In the genomic region with DNA sequence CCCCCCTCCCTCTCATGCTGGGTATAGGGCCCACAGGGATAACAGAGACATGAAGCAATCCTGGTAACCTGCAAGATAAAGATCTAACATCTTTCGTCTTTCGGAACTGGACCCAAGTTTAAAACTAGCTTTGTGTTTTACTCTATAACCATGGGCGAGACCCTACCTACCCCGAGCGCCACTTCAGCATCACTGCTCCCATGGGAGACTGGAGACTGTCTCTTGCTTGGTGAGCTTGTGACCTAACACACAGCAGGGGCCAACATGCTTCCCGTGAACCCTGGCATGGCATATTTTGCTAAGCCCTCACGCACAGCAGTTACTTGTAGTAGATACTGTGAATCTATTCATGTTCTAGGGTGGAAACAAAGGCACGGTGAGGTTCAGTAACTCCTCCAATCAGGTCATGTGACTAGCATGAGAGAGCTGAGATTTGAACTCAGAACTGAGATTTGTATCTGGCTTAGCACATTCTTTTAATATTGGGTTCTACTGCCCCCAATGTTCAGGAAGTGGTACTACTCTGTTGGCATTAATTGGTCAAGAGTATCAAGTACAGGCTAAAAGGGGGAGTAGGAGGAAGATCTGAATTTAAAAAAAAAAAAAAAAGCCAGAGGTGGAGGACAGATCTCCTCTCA, we compare ENCODE assay signal across 13 mouse cellular contexts. TPM values are rescaled to one million over a fixed set of nuclear protein-coding genes. Genes with fewer than 3 reads are reported as not detected.
DNase-seq lines count a peak whose midpoint lies in the region; ATAC-seq and TF ChIP-seq lines count a peak whose summit lies in the region.
"Had no signal": no experiment of that assay in that cellular context is flagged by ENCODE, and none has a peak within 500 bp of the region (broad histone marks: within the 10 kb centered on the region; RNA-seq: fewer than 3 reads in every experiment).

No protein-coding gene starts in this region.

- peaks cover 20% of the 10 kb centered on the region; the same call in 1 of the 2 replicates for H3K27me3 ChIP-seq in forebrain, embryonic 13.5 days
- peaks cover 3% of the 10 kb centered on the region; the same call in 1 of the 2 replicates for H3K27me3 ChIP-seq in forebrain, embryonic 11.5 days (ENCODE audit: control insufficient read depth, insufficient read depth, low read length)
- H3K27me3 ChIP-seq in lung, embryonic 14.5 days (ENCODE audit: insufficient read depth, low read length): no peaks in the 10 kb centered on the region
- no peaks in the 10 kb centered on the region for H3K27me3 ChIP-seq in splenic B cell, adult 2 months (ENCODE audit: control insufficient read depth, insufficient read depth, low read length, poor library complexity, severe bottlenecking)

- no peak for TF ChIP-seq POLR2A in lung, adult 2 months (IDR thresholded peaks at IDR 0.05; ENCODE audit: borderline replicate concordance, extremely low read depth, low read depth, low read length)

- H3K9me3 ChIP-seq in forebrain, embryonic 13.5 days (replicated peaks): no peaks in the 10 kb centered on the region
- no peaks in the 10 kb centered on the region for H3K9me3 ChIP-seq in forebrain, embryonic 11.5 days (ENCODE audit: control insufficient read depth, low read length)
- no peaks in the 10 kb centered on the region for H3K9me3 ChIP-seq in lung, embryonic 14.5 days (ENCODE audit: low read depth, low read length)
- H3K9me3 ChIP-seq: kidney, embryonic 15.5 days had no signal

- H3K4me3 ChIP-seq in forebrain, embryonic 13.5 days: no peak overlapping the region
- no peak overlapping the region for H3K4me3 ChIP-seq in forebrain, embryonic 11.5 days (ENCODE audit: low read depth, low read length)
- H3K4me3 ChIP-seq in lung, embryonic 14.5 days (ENCODE audit: low read depth, low read length): no peak overlapping the region
- no peak overlapping the region for H3K4me3 ChIP-seq in lung, adult 2 months (replicated peaks; ENCODE audit: extremely low read depth, low read depth, low read length)
- H3K4me3 ChIP-seq: myocyte had no signal

- no peak overlapping the region for H3K27ac ChIP-seq in forebrain, embryonic 13.5 days
- no peak overlapping the region for H3K27ac ChIP-seq in forebrain, embryonic 11.5 days (ENCODE audit: low read depth, low read length)
- no peak overlapping the region for H3K27ac ChIP-seq in lung, embryonic 14.5 days (ENCODE audit: low read depth)
- H3K27ac ChIP-seq: kidney, embryonic 15.5 days had no signal

- peak; percentile 28; the same call in 1 of the 2 replicates for TF ChIP-seq CTCF in lung, embryonic 14.5 days (IDR thresholded peaks at IDR 0.05; ENCODE audit: low read depth)
- TF ChIP-seq CTCF in lung, adult 2 months (IDR thresholded peaks at IDR 0.05; ENCODE audit: insufficient read depth, low read length): no peak

- H3K4me2 ChIP-seq in forebrain, embryonic 13.5 days: peak overlapping the region; percentile 69
- H3K4me2 ChIP-seq in forebrain, embryonic 11.5 days (ENCODE audit: low read depth, low read length, severe bottlenecking): no peak overlapping the region
- H3K4me2 ChIP-seq in lung, embryonic 14.5 days: peak overlapping the region; percentile 73

- no peak overlapping the region for H3K9ac ChIP-seq in forebrain, embryonic 13.5 days
- no peak overlapping the region for H3K9ac ChIP-seq in forebrain, embryonic 11.5 days (ENCODE audit: low read length)
- no peak overlapping the region for H3K9ac ChIP-seq in lung, embryonic 14.5 days

- no peaks in the 10 kb centered on the region for H3K36me3 ChIP-seq in forebrain, embryonic 13.5 days (ENCODE audit: poor library complexity, severe bottlenecking)
- H3K36me3 ChIP-seq in forebrain, embryonic 11.5 days (ENCODE audit: control insufficient read depth, insufficient read depth, low read length): no peaks in the 10 kb centered on the region
- H3K36me3 ChIP-seq in lung, embryonic 14.5 days (ENCODE audit: insufficient read depth): no peaks in the 10 kb centered on the region
- no peaks in the 10 kb centered on the region for H3K36me3 ChIP-seq in splenic B cell, adult 2 months (ENCODE audit: control insufficient read depth, insufficient read depth, low read length, poor library complexity, severe bottlenecking)
- H3K36me3 ChIP-seq: kidney, embryonic 15.5 days had no signal

- ATAC-seq in forebrain, embryonic 13.5 days: no peak
- ATAC-seq in forebrain, embryonic 11.5 days (replicated peaks; ENCODE audit: low FRiP score): no peak
- ATAC-seq in lung, embryonic 14.5 days (ENCODE audit: insufficient read depth): no peak
- ATAC-seq: CD4-positive, CD25-positive, alpha-beta regulatory T cell, adult 4 months had no signal

- 95% methylated on average over 8 of the region's 8 CpGs for WGBS in forebrain, embryonic 13.5 days
- 95% methylated on average over 8 of the region's 8 CpGs for WGBS in forebrain, embryonic 11.5 days
- WGBS in lung, embryonic 14.5 days: 91% methylated on average over 8 of the region's 8 CpGs
- whole genome bisulfite sequencing in lung, adult 2 months: 88% methylated on average over 8 of the region's 8 CpGs

- H3K4me1 ChIP-seq in forebrain, embryonic 13.5 days: peaks cover 23% of the 10 kb centered on the region
- H3K4me1 ChIP-seq in forebrain, embryonic 11.5 days (replicated peaks; ENCODE audit: control insufficient read depth, insufficient read depth, low read length): peaks cover 5% of the 10 kb centered on the region
- peaks cover 7% of the 10 kb centered on the region; the same call in 1 of the 2 replicates for H3K4me1 ChIP-seq in lung, embryonic 14.5 days (ENCODE audit: insufficient read depth)
- no peaks in the 10 kb centered on the region for H3K4me1 ChIP-seq in lung, adult 2 months (ENCODE audit: control insufficient read depth, insufficient read depth, low read length)

- DNase-seq in forebrain, embryonic 11.5 days (ENCODE audit: low spot score): no peak
- DNase-seq in lung, embryonic 14.5 days: peak; percentile 21
- DNase-seq in lung, postnatal 14 days: no peak
- DNase-seq in induced T-regulatory cell, adult 2 months (ENCODE audit: low read depth): peak; percentile 37
- DNase-seq in splenic B cell, adult 2 months (ENCODE audit: low read depth, low spot score): peak; percentile 31
- no peak for DNase-seq in spleen, adult 18-20 months
- no peak for DNase-seq in lung, adult 2 months
- DNase-seq: right cerebral cortex, postnatal 25 days; thymus, adult 18-20 months had no signal

RNA-seq across cellular contexts. Expression of gene Scn2b, which starts 1.9 kb away (rescaled TPM):
- polyA plus RNA-seq in forebrain, embryonic 13.5 days (2015; fragmentation: Nextera tagmentation; extraction: Ambion mirVana): 3.4 and 3.8 TPM in 2 replicates
- 2.9 and 3.2 TPM in 2 replicates for polyA plus RNA-seq in forebrain, embryonic 11.5 days (2014; fragmentation: Nextera tagmentation; extraction: Ambion mirVana)
- 3.2 and 3.9 TPM in 2 replicates for polyA plus RNA-seq in lung, embryonic 14.5 days (2014; fragmentation: Nextera tagmentation; extraction: Ambion mirVana)
- polyA plus RNA-seq in lung, adult 2 months (2012; rRNA removed): 0.38 and 0.39 TPM in 2 replicates
- polyA plus RNA-seq: myocyte had no signal

RNA-seq across cellular contexts. Expression of gene Scn4b, which starts 18.8 kb away (rescaled TPM):
- polyA plus RNA-seq in forebrain, embryonic 13.5 days (2015; fragmentation: Nextera tagmentation; extraction: Ambion mirVana): 0.18 and 0.21 TPM in 2 replicates
- polyA plus RNA-seq in forebrain, embryonic 11.5 days (2014; fragmentation: Nextera tagmentation; extraction: Ambion mirVana): 0.19 and 0.21 TPM in 2 replicates
- not detected in 2 replicates for polyA plus RNA-seq in lung, embryonic 14.5 days (2014; fragmentation: Nextera tagmentation; extraction: Ambion mirVana)
- polyA plus RNA-seq in lung, adult 2 months (2012; rRNA removed): 0.34 and 1.0 TPM in 2 replicates
- polyA plus RNA-seq: myocyte had no signal

RNA-seq across cellular contexts. Expression of gene Jaml, which starts 40.5 kb away (rescaled TPM):
- polyA plus RNA-seq in forebrain, embryonic 13.5 days (2015; fragmentation: Nextera tagmentation; extraction: Ambion mirVana): not detected in 2 replicates
- not detected in 2 replicates for polyA plus RNA-seq in forebrain, embryonic 11.5 days (2014; fragmentation: Nextera tagmentation; extraction: Ambion mirVana)
- polyA plus RNA-seq in lung, embryonic 14.5 days (2014; fragmentation: Nextera tagmentation; extraction: Ambion mirVana): 0.30 and 0.45 TPM in 2 replicates
- polyA plus RNA-seq in lung, adult 2 months (2012; rRNA removed): 0.69 and 1.3 TPM in 2 replicates
- polyA plus RNA-seq: myocyte had no signal

Comparison
In these comparisons a context has a peak if more than half of its experiments do, and no peak if none do; other contexts are left out.
1. DNase-seq: peak in lung, embryonic 14.5 days (single experiment), induced T-regulatory cell, adult 2 months (single experiment) and splenic B cell, adult 2 months (single experiment); none in forebrain, embryonic 11.5 days (single experiment), lung, postnatal 14 days (single experiment), spleen, adult 18-20 months (0 of 2) and lung, adult 2 months (single experiment).